Mouse (Mus musculus) forebrain, embryonic 10.5 days (tissue): ENCODE data around the gene Vinac1. TPM values are rescaled to one million over a fixed set of nuclear protein-coding genes. Genes with fewer than 3 reads are reported as not detected.
A peak's percentile ranks its signal among the peaks of the same experiment; 100 is the strongest.

Experiments
- DNase-seq: peaks from one replicate; pipeline ENCODE4 v3.0.0-alpha.2; 2017; ENCODE audit warnings: low spot score; ENCODE audit errors: extremely low spot score
- H3K27ac ChIP-seq: fragments of 300-500 bp; sonication (generic); 2 replicates; pipeline ENCODE4 v1.5.1; 2016; ENCODE audit warnings: mild to moderate bottlenecking
- H3K27me3 ChIP-seq: fragments of 300-500 bp; sonication (generic); 2 replicates; pipeline ENCODE4 v1.6.1; 2016; ENCODE audit warnings: mild to moderate bottlenecking; ENCODE audit not compliant: poor library complexity, severe bottlenecking
- H3K36me3 ChIP-seq: fragments of 300-500 bp; sonication (generic); replicated peaks from 2 replicates; pipeline ENCODE4 v1.6.1; 2016; ENCODE audit warnings: mild to moderate bottlenecking, moderate library complexity
- H3K4me1 ChIP-seq: fragments of 300-500 bp; sonication (generic); 2 replicates; pipeline ENCODE4 v1.6.1; 2016
- H3K4me3 ChIP-seq: fragments of 300-500 bp; sonication (generic); 2 replicates; pipeline ENCODE4 v1.5.1; 2016; ENCODE audit warnings: mild to moderate bottlenecking, moderate library complexity
- H3K9me3 ChIP-seq: fragments of 300-500 bp; sonication (generic); 2 replicates; pipeline ENCODE4 v1.6.1; 2016; ENCODE audit warnings: mild to moderate bottlenecking, moderate library complexity
- WGBS: fragments of 180-500 bp; shearing (Covaris S2); methylation state at CpG from one replicate; pipeline ENCODE4 v1.1.7; 2016; 5-methylcytosine and 5-hydroxymethylcytosine counted together
- polyA plus RNA-seq: library from polyadenylated mRNA; unstranded; fragments of >200 nt; fragmentation: Nextera tagmentation; extraction: Ambion mirVana; gene quantifications from 2 replicates; pipeline ENCODE4 v1.2.1, GENCODE M21; 2016

The Vinac1 gene
- polyA plus RNA-seq, 1 experiment from 2014 or later: 0.16 TPM

- peaks cover 21% of the 10 kb centered on the region for H3K36me3 ChIP-seq
- peaks cover 6% of the 10 kb centered on the region; the same call in 1 of the 2 replicates for H3K9me3 ChIP-seq
- no peaks in the 10 kb centered on the region for H3K27me3 ChIP-seq
- H3K4me1 ChIP-seq: peaks cover 25% of the 10 kb centered on the region
- DNase-seq: peak; percentile 78
- peak within 1 kb of the TSS; percentile 90 for H3K27ac ChIP-seq
- peak within 1 kb of the TSS; percentile 90 for H3K4me3 ChIP-seq
- 1% methylated on average over 62 of the region's 62 CpGs for WGBS
Observed at GRCm38 (mm10) chr2:129065437-129066282, 17.7 kb upstream of the Vinac1 start, which contains the start of gene Ttl. Gene Ttl, plus strand, starts transcription at chr2:129065942.

GRCm38 (mm10) chr2:129061456-129062059, 13.6 kb upstream of the Vinac1 start:
- WGBS: 84% methylated on average over 10 of the region's 10 CpGs
- H3K4me1 ChIP-seq: peaks cover 13% of the 10 kb centered on the region
- no peak for DNase-seq
- no peak overlapping the region for H3K4me3 ChIP-seq
- no peaks in the 10 kb centered on the region for H3K27me3 ChIP-seq
- no peaks in the 10 kb centered on the region for H3K36me3 ChIP-seq
- peaks cover 13% of the 10 kb centered on the region for H3K9me3 ChIP-seq
- no peak overlapping the region for H3K27ac ChIP-seq

- 88% methylated on average over 6 of the region's 6 CpGs for WGBS
Observed at GRCm38 (mm10) chr2:129057920-129058361, 10.0 kb upstream of the Vinac1 start.

GRCm38 (mm10) chr2:129057256-129057655, 9.3 kb upstream of the Vinac1 start:
- H3K36me3 ChIP-seq: no peaks in the 10 kb centered on the region
- H3K4me3 ChIP-seq: no peak overlapping the region
- H3K9me3 ChIP-seq: peaks cover 19% of the 10 kb centered on the region
- H3K27ac ChIP-seq: no peak overlapping the region
- 96% methylated on average over 8 of the region's 8 CpGs for WGBS
- H3K4me1 ChIP-seq: no peaks in the 10 kb centered on the region
- DNase-seq: no peak
- H3K27me3 ChIP-seq: no peaks in the 10 kb centered on the region

More at GRCm38 (mm10) chr2:129057920-129058361, 10.0 kb upstream of the Vinac1 start:
- Histone ChIP-seq H3K27me3 (no peaks in the 10 kb centered on the region), H3K36me3 (no peaks in the 10 kb centered on the region), H3K4me3 (no peak overlapping the region), H3K27ac (no peak overlapping the region), H3K9me3 (peaks cover 19% of the 10 kb centered on the region), H3K4me1 (no peaks in the 10 kb centered on the region)
- DNase-seq: no peak

- Histone ChIP-seq H3K4me1 (no peaks in the 10 kb centered on the region), H3K27ac (no peak overlapping the region), H3K4me3 (no peak overlapping the region), H3K9me3 (peaks cover 19% of the 10 kb centered on the region), H3K27me3 (no peaks in the 10 kb centered on the region), H3K36me3 (no peaks in the 10 kb centered on the region)
- DNase-seq: no peak
- 40% methylated on average over 9 of the region's 9 CpGs for WGBS
Observed at GRCm38 (mm10) chr2:129056597-129056996, 8.6 kb upstream of the Vinac1 start.

GRCm38 (mm10) chr2:129055741-129056140, 7.8 kb upstream of the Vinac1 start:
- Histone ChIP-seq H3K27ac (no peak overlapping the region), H3K27me3 (no peaks in the 10 kb centered on the region), H3K4me1 (no peaks in the 10 kb centered on the region), H3K36me3 (no peaks in the 10 kb centered on the region), H3K4me3 (no peak overlapping the region), H3K9me3 (peaks cover 19% of the 10 kb centered on the region)
- WGBS: 92% methylated on average over 6 of the region's 6 CpGs
- no peak for DNase-seq

GRCm38 (mm10) chr2:129052451-129052983, 4.5 kb upstream of the Vinac1 start:
- no peaks in the 10 kb centered on the region for H3K27me3 ChIP-seq
- H3K36me3 ChIP-seq: no peaks in the 10 kb centered on the region
- no peak overlapping the region for H3K4me3 ChIP-seq
- DNase-seq: no peak
- WGBS: 86% methylated on average over 4 of the region's 4 CpGs
- no peaks in the 10 kb centered on the region for H3K4me1 ChIP-seq
- H3K9me3 ChIP-seq: peaks cover 8% of the 10 kb centered on the region; the same call in 1 of the 2 replicates
- no peak overlapping the region for H3K27ac ChIP-seq

- Histone ChIP-seq H3K4me3 (no peak overlapping the region), H3K27me3 (peaks cover 6% of the 10 kb centered on the region; the same call in 1 of the 2 replicates), H3K27ac (no peak overlapping the region), H3K9me3 (no peaks in the 10 kb centered on the region), H3K4me1 (no peaks in the 10 kb centered on the region), H3K36me3 (no peaks in the 10 kb centered on the region)
- WGBS: 92% methylated on average over 4 of the region's 4 CpGs
- no peak for DNase-seq
Observed at GRCm38 (mm10) chr2:129046846-129047196, 1.2 kb downstream of the Vinac1 start.

GRCm38 (mm10) chr2:129046172-129046845, 1.7 kb downstream of the Vinac1 start:
- DNase-seq: no peak
- 82% methylated on average over 6 of the region's 6 CpGs for WGBS
- no peak overlapping the region for H3K4me3 ChIP-seq
- no peaks in the 10 kb centered on the region for H3K4me1 ChIP-seq
- peaks cover 10% of the 10 kb centered on the region for H3K27me3 ChIP-seq
- no peak overlapping the region for H3K27ac ChIP-seq
- no peaks in the 10 kb centered on the region for H3K9me3 ChIP-seq
- no peaks in the 10 kb centered on the region for H3K36me3 ChIP-seq

GRCm38 (mm10) chr2:129040567-129040966, 7.4 kb downstream of the Vinac1 start:
- Histone ChIP-seq H3K27me3 (peaks cover 66% of the 10 kb centered on the region), H3K27ac (no peak overlapping the region), H3K4me3 (no peak overlapping the region), H3K4me1 (peaks cover 12% of the 10 kb centered on the region), H3K36me3 (no peaks in the 10 kb centered on the region), H3K9me3 (no peaks in the 10 kb centered on the region)
- no peak for DNase-seq
- WGBS: 40% methylated on average over 6 of the region's 6 CpGs

GRCm38 (mm10) chr2:129038937-129039631, 8.9 kb downstream of the Vinac1 start:
- H3K4me3 ChIP-seq: peak overlapping the region; percentile 54
- no peaks in the 10 kb centered on the region for H3K9me3 ChIP-seq
- DNase-seq: peak; percentile 46
- peaks cover 66% of the 10 kb centered on the region for H3K27me3 ChIP-seq
- H3K36me3 ChIP-seq: no peaks in the 10 kb centered on the region
- peak overlapping the region; percentile 63 for H3K27ac ChIP-seq
- peaks cover 12% of the 10 kb centered on the region for H3K4me1 ChIP-seq
- 3% methylated on average over 62 of the region's 62 CpGs for WGBS

GRCm38 (mm10) chr2:129038426-129038936, 9.5 kb downstream of the Vinac1 start:
- H3K27ac ChIP-seq: peak overlapping the region; percentile 63; the same call in 1 of the 2 replicates
- H3K4me1 ChIP-seq: peaks cover 12% of the 10 kb centered on the region
- no peaks in the 10 kb centered on the region for H3K36me3 ChIP-seq
- H3K27me3 ChIP-seq: peaks cover 66% of the 10 kb centered on the region
- peak overlapping the region; percentile 54 for H3K4me3 ChIP-seq
- no peaks in the 10 kb centered on the region for H3K9me3 ChIP-seq
- peak; percentile 24 for DNase-seq
- 38% methylated on average over 15 of the region's 15 CpGs for WGBS
